Mouse (Mus musculus) liver, embryonic 14.5 days (tissue): ENCODE measurements around the gene Arl5c. TPM values are rescaled to one million over a fixed set of nuclear protein-coding genes. Genes with fewer than 3 reads are reported as not detected.

Source experiments
- ATAC-seq: fragments of 200-750 bp; cut with Nextera tagmentation; 2 replicates; pipeline ENCODE4 v1.8.0; 2017; ENCODE audit warnings: moderate number of reproducible peaks, mild to moderate bottlenecking, moderate library complexity; ENCODE audit not compliant: insufficient read depth
- DNase-seq, 3 experiments: peaks; one replicate each; pipeline ENCODE4 v3.0.0-alpha.2; 2012 to 2013; ENCODE audit warnings: low read depth in 3 of 3, low spot score in 3 of 3
- H3K27ac ChIP-seq: fragments of 300-500 bp; sonication (generic); 2 replicates; pipeline ENCODE4 v1.5.1; 2014; ENCODE audit warnings: moderate library complexity, mild to moderate bottlenecking, control low read depth, inconsistent platforms
- H3K27me3 ChIP-seq: fragments of 300-500 bp; sonication (generic); 2 replicates; pipeline ENCODE4 v1.6.1; 2014; ENCODE audit warnings: mild to moderate bottlenecking, low read length, moderate library complexity; ENCODE audit not compliant: control insufficient read depth, insufficient read depth
- H3K36me3 ChIP-seq: fragments of 300-500 bp; sonication (generic); replicated peaks from 2 replicates; pipeline ENCODE4 v1.6.1; 2014; ENCODE audit warnings: low read depth; ENCODE audit not compliant: control insufficient read depth, insufficient read depth
- H3K4me1 ChIP-seq, 2 experiments: fragments of 200-500 bp in 1 of 2; fragments of 300-500 bp in 1 of 2; sonication (generic) in 1 of 2; replicated peaks; 2 replicates each; pipeline ENCODE4 v1.6.1; 2012 to 2014; ENCODE audit warnings: antibody characterized with exemption in 1 of 2, inconsistent platforms in 1 of 2, low read length in 1 of 2; ENCODE audit not compliant: control insufficient read depth in 2 of 2, insufficient read depth in 2 of 2
- H3K4me2 ChIP-seq: fragments of 300-500 bp; sonication (generic); 2 replicates; pipeline ENCODE4 v1.6.1; 2014; ENCODE audit warnings: low read depth, mild to moderate bottlenecking, control low read depth, moderate library complexity
- H3K4me3 ChIP-seq, 2 experiments: fragments of 200-500 bp in 1 of 2; fragments of 300-500 bp in 1 of 2; sonication (generic) in 1 of 2; 2 replicates each; pipeline ENCODE4 v1.5.1; 2012 to 2014; ENCODE audit warnings: low read depth in 2 of 2, low read length in 2 of 2, mild to moderate bottlenecking in 2 of 2, control low read depth in 1 of 2, inconsistent platforms in 1 of 2, moderate library complexity in 1 of 2; ENCODE audit not compliant: insufficient read depth in 1 of 2
- H3K9ac ChIP-seq: fragments of 300-500 bp; sonication (generic); replicated peaks from 2 replicates; pipeline ENCODE4 v1.6.1; 2014; ENCODE audit warnings: mild to moderate bottlenecking, control low read depth, moderate library complexity
- H3K9me3 ChIP-seq: fragments of 300-500 bp; sonication (generic); 2 replicates; pipeline ENCODE4 v1.6.1; 2016; ENCODE audit warnings: low read length, mixed read lengths; ENCODE audit not compliant: control insufficient read depth
- CTCF ChIP-seq: IDR thresholded peaks from 2 replicates; pipeline ENCODE4 v1.5.1; 2016; ENCODE audit warnings: antibody characterized with exemption, low read depth, control low read depth
- EP300 ChIP-seq: IDR thresholded peaks from 2 replicates; pipeline ENCODE4 v1.6.1; 2016; ENCODE audit warnings: antibody characterized with exemption, low read depth
- WGBS: fragments of 180-500 bp; shearing (Covaris S2); extraction: QIAGEN DNeasy Blood & Tissue Kit; methylation state at CpG from one replicate; pipeline ENCODE4 v1.1.7; 2014; ENCODE audit not compliant: insufficient replicate concordance; 5-methylcytosine and 5-hydroxymethylcytosine counted together
- polyA plus RNA-seq, 2 experiments: library from polyadenylated mRNA; depleted of rRNA in 1 of 2; stranded (reverse) in 1 of 2; unstranded in 1 of 2; fragments of >200 nt; fragmentation: Nextera tagmentation in 1 of 2; extraction: Ambion mirVana in 1 of 2; gene quantifications; 2 replicates each; pipeline versions ENCODE4 v1.2.1 to v1.2.3; 2012 to 2014

Arl5c gene
- polyA plus RNA-seq, 2 experiments = 2.2 to 6.4 TPM

- H3K4me1 ChIP-seq = peaks cover 6 to 9% of the 10 kb centered on the region in 2 experiments
- H3K27ac ChIP-seq = no peak overlapping the region
- TF ChIP-seq CTCF = no peak
- no peak for TF ChIP-seq EP300
- H3K27me3 ChIP-seq = peaks cover 6% of the 10 kb centered on the region; the same call in 1 of the 2 replicates
- H3K4me2 ChIP-seq = no peak overlapping the region
- no peak overlapping the region for H3K9ac ChIP-seq
- no peak for ATAC-seq
- 74% methylated on average over 3 of the region's 3 CpGs for WGBS
- DNase-seq = no peak
- H3K4me3 ChIP-seq = no peak overlapping the region
- no peaks in the 10 kb centered on the region for H3K9me3 ChIP-seq
- H3K36me3 ChIP-seq = peaks cover 16% of the 10 kb centered on the region
Observed at GRCm38 (mm10) chr11:98024516-98024915, 28.5 kb upstream of the Arl5c start.

DNA sequence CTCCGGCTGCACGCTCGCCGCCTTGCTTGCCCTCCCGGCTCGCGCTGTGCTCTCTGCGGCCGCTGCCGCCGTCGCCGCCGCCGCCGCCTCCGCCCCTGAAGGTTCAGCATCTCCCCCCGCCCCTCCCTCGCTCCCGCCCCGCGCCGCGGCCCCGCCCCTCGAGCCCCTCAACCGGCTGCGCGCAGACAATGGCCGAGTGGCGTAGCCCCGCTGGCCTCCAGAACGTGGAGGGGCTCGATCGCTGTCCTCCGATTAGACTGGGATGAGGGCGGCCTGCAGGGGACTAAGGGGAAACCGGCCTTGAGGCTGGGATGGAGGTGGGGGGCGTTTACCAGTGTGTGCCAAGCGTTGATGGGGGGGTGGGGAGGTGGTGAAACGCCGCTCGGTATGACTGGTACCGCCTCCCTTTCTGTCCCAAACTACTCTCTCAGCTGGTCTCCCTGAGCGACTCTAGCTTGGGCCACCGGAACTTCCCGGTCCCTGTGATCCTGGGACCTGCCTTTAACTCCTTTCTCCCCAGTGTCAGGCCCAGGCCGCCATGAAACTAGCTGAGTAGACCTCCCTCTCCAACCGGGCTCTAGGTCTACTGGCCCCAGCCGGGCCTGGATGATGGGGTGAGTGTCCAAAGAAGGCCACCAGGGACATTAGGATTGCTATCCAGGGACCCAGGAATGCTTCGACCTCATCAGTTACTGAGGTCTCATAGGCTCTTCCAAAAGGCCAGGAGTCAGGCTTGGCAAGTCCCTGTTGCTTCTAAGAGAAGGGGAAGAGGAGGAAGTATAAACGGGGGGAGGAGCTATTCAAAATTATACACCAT lies 26.8 kb upstream of the Arl5c start, which contains the start of gene Cacnb1:
Gene Cacnb1, minus strand, starts transcription at position 480 of the 817 bp plus-strand sequence.
- H3K4me1 ChIP-seq = peaks cover 6 to 9% of the 10 kb centered on the region in 2 experiments
- H3K27ac ChIP-seq = no peak within 1 kb of the TSS
- ATAC-seq = no peak
- no peak for DNase-seq
- peak within 1 kb of the TSS; percentile 51 to 56 for H3K4me3 ChIP-seq
- WGBS = 2% methylated on average over 52 of the region's 52 CpGs
- H3K4me2 ChIP-seq = peak within 1 kb of the TSS; percentile 83
- H3K27me3 ChIP-seq = peaks cover 6% of the 10 kb centered on the region; the same call in 1 of the 2 replicates
- no peaks in the 10 kb centered on the region for H3K36me3 ChIP-seq
- no peaks in the 10 kb centered on the region for H3K9me3 ChIP-seq
- peak within 1 kb of the TSS; percentile 27 for H3K9ac ChIP-seq
- TF ChIP-seq EP300 (no peak), CTCF (no peak)

GRCm38 (mm10) chr11:98022253-98022554 lies 26.2 kb upstream of the Arl5c start:
- H3K9me3 ChIP-seq = no peaks in the 10 kb centered on the region
- no peak for DNase-seq
- H3K27me3 ChIP-seq = peaks cover 6% of the 10 kb centered on the region; the same call in 1 of the 2 replicates
- peaks cover 6 to 9% of the 10 kb centered on the region in 2 experiments for H3K4me1 ChIP-seq
- peak overlapping the region; percentile 83 for H3K4me2 ChIP-seq
- peak overlapping the region; percentile 23 to 56 for H3K4me3 ChIP-seq
- H3K9ac ChIP-seq = peak overlapping the region; percentile 27
- ATAC-seq = no peak
- no peaks in the 10 kb centered on the region for H3K36me3 ChIP-seq
- no peak overlapping the region for H3K27ac ChIP-seq
- TF ChIP-seq CTCF (no peak), EP300 (no peak)
- 1% methylated on average over 23 of the region's 23 CpGs for WGBS

GRCm38 (mm10) chr11:98021565-98022252 lies 25.7 kb upstream of the Arl5c start:
- Histone ChIP-seq H3K4me2 (peak overlapping the region; percentile 83), H3K27ac (no peak overlapping the region), H3K27me3 (peaks cover 6% of the 10 kb centered on the region; the same call in 1 of the 2 replicates), H3K9me3 (no peaks in the 10 kb centered on the region), H3K4me1 (peaks cover 6 to 9% of the 10 kb centered on the region in 2 experiments), H3K9ac (peak overlapping the region; percentile 27), H3K36me3 (no peaks in the 10 kb centered on the region), H3K4me3 (peak overlapping the region; percentile 23 to 56)
- TF ChIP-seq EP300 = no peak
- no peak for TF ChIP-seq CTCF
- ATAC-seq (no peak), DNase-seq (no peak)
- WGBS = 10% methylated on average over 34 of the region's 34 CpGs

GRCm38 (mm10) chr11:98021118-98021517 lies 25.1 kb upstream of the Arl5c start:
- Histone ChIP-seq H3K27me3 (peaks cover 6% of the 10 kb centered on the region; the same call in 1 of the 2 replicates), H3K4me2 (no peak overlapping the region), H3K9me3 (no peaks in the 10 kb centered on the region), H3K9ac (no peak overlapping the region), H3K4me1 (peaks cover 6 to 8% of the 10 kb centered on the region in 2 experiments), H3K27ac (no peak overlapping the region), H3K36me3 (no peaks in the 10 kb centered on the region), H3K4me3 (no peak overlapping the region)
- TF ChIP-seq CTCF = no peak
- TF ChIP-seq EP300 = no peak
- ATAC-seq (no peak), DNase-seq (no peak)
- WGBS = 23% methylated on average over 2 of the region's 2 CpGs
